Mouse (Mus musculus) adrenal gland, adult 8-10 months (tissue): Measurements from ENCODE around the gene Kifap3. TPM values are rescaled to one million over a fixed set of nuclear protein-coding genes. Genes with fewer than 3 reads are reported as not detected.

Source experiments
- DNase-seq: peaks from one replicate; pipeline ENCODE4 v3.0.0; 2022
- total RNA-seq, 4 experiments: library from RNA; stranded (reverse); gene quantifications; 2 replicates each; pipeline ENCODE4 v1.2.4; 2022

Gene Kifap3
- total RNA-seq, 4 experiments from 2014 or later: 16.9 to 29.5 (median 24.5) TPM

DNA sequence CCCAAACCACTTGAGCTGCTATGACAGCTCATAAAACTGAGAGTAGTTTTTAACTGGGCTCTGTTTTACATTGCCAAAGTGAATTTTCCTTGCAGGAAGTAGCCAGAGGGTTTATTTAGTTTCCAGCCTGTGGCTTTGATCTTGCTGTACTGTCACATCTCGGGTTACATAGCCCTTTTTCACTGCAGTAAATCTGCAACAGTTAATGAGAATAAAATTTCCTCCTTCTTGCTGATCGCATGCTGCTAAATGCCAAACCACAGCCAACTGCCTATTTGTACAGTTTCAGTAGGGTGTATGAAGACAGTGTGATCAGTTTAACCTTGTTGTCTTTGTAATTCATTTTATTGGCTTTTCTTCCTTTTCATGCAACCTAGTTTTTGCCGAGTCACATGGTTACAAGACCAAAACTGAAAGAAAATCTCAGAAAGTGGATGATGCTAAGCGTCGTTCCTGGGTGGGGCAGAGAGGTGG lies 118.9 kb downstream of the Kifap3 start:
- DNase-seq: no peak

DNA sequence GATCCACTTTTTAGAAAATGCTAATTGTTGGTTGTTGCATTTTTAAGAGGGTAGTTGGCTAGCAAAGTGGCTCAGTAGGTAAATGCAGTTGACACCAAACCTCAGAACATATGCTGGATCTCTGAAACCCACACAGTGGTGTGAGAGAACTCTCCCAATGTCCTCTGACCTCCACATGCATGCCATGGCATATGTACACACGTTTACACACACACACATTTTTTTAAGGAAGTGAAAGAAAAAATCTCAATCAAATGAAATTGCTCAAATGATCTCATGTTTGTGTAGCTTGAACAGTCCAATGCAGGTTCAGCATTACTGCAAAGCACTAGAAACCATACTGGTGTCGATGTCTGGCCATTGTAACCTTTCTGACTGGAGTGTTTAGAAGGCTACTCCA lies 120.2 kb downstream of the Kifap3 start:
- no peak for DNase-seq

DNA sequence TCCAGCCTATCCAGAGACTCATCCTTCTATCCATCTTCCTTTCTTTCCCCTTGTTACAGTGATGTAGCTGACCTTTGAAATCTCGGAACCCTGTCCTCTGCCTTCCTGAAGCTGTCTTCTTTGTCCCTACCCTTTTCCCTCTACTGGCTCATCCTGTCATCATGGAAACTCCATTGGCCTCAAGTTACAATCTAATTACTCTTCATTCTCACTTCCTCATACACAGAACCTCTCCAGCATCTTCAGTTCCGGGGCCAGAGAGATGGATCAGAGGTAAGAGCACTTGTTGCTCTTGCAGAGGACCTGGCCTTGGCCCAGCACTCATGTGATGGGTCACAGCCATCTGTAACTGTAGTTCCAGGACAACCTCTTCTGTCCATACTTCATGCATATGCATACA lies 120.8 kb downstream of the Kifap3 start:
- no peak for DNase-seq

DNA sequence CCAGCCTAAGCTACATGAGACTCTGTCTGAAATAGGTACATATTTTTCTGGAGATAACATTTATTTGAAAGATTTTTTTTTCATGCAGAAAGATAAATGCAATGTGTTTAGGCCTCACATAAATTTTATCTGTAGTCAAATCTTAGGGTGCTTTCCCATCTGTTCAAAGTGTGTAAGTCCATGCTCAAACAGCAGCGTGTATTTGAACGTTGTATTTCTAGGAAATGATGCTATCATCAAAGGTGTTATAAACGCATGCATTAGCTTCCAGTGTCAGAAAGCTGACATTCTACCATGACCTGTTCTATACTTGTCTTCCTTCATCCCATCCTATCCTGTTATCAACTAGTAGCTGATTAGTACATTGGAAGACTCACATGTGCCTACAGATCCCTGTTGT lies 124.0 kb downstream of the Kifap3 start:
- DNase-seq: no peak

DNA sequence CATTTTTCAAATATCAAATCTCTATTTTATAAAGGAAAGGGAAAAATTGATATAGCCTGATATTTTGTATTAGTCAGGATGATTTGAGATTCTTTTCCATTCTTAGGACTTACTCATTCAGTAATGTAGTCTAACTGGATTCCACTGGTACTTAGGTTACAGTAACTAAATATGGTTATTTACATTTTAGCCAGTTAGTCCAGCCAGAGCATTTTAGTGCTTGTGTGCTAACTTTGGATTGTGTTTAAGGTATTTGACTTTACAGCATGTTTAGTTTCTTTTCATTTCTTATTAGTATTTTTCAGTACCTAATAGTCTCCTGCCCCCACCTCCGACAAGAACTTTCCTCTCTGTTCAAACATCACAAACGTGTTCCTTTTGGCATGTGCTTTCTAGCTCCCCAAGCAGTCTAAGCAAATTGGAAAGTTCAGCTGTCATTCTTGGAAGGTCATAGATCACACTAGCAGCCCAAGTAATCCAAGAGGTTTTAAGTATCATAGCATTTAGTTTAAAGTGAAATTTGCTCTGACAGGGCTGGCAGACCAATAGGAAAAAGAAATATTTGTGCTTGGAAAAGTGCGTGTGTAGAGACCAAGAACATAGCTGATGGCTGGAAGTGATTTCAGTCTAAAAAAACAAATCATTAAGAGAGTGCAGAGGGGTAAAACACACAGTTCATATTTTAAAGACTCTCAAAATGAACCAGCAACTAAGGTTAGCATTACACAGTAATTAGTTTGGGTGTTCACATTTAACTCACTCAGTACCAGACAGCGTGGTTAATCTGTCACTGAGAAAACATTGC lies 127.8 kb downstream of the Kifap3 start:
- no peak for DNase-seq

DNA sequence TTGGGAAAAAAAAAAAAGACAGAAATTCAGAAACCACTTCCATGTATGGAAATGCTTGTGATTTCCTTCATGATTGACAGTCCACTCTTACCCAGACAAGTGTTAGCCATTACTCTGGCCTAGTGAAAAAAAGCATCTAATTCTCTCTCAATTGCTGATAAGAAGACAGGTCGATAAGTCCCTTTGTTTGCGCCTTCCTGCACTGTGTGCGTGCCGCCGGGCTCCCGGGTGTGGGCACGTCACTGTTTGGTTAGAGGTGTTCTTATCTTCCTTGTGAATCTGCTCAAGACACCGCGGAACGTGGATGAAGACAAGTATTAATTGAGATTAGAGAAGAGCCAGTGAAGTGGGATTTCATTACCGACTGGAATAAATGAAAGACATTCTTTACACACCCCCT lies 129.0 kb downstream of the Kifap3 start:
- DNase-seq: no peak

DNA sequence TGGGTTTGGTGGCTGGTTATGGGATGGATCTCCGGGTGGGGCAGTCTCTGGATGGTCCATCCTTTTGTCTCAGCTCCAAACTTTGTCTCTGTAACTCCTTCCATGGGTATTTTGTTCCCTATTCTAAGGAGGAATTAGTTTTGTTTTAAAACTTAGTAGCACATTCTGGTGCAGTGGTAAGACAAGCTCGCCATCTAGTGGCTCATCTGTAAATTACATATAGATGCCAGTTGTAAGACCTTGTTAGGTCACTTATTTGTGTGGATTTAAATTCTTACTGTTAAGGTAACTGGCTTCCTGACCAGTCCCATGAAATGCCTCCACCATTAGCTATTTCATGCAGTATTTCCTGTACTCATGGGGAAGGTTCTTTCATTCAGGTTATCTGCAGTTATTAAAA lies 131.0 kb downstream of the Kifap3 start:
- no peak for DNase-seq

DNA sequence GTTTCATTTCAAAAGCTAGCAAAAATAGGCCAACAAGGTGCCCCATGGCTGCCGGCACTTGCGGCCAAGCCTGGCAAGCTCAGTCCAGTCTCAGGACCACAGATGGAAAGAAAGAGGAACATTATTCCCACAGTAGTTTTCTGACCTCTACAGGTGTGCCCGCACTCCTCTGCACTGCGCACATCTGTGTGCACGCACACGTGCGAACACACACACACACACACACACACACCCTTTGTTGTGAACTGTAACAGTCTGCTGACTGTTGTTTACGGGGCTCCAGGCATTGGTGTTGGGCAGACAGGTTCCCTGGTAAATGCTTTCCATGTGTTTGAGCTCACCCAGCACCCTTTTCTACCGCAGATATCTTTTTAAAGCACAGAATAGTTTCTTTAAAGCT lies 131.4 kb downstream of the Kifap3 start:
- no peak for DNase-seq

DNA sequence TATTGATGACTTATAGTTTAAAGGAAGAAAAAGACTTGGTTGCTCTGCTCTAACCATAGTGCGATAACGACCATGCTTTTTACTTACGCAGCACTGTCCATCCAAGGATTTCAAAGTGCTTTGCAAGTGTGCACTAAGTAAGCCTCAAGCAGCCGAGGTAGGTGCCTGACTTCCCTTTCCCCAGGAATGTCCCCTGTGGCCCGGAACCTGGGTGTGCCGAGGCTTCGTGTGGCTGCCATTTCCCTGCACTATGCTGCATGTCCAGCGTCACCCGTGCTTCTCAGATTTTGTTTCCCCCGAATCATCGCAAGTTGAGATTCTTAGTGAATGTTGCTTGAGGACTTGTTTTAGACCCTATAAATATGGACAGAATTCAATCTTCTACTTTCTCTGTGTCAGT lies 132.6 kb downstream of the Kifap3 start:
- no peak for DNase-seq

DNA sequence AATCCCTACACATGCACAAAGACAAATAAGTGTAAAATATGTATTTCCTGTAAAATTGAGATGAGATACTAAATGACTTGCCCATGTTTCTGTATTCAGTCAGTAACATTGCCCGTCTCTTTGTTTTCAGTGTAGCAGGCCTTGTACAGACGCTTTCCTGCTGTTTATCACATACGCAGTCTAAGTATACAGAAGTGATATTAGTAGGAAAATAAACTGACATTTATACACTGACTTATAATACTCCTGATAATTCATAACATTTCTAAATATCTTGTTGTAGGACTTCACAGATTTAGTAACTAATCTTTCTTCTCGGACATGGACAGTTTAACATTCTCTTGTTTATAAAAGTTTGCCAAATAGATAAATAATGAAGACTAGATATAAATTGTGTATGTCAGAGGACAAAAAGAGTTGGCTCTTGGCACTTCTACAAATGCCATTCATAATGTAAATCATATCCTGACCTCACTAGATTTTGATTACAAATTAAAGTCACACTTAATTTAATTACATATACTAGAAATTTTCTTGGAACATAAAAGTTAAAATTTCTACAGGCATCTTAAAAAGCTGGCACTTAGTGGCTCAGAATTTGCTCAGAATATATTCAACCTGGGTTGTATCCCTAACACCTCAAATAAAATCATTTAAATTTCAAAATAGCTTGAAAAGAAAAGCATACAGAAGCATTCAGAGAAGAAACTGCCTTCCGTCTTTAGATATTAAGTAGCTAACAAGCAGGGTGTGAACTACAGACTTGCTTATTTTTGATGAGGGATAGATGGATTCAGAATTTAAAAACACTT lies 138.2 kb downstream of the Kifap3 start:
- DNase-seq: no peak

DNA sequence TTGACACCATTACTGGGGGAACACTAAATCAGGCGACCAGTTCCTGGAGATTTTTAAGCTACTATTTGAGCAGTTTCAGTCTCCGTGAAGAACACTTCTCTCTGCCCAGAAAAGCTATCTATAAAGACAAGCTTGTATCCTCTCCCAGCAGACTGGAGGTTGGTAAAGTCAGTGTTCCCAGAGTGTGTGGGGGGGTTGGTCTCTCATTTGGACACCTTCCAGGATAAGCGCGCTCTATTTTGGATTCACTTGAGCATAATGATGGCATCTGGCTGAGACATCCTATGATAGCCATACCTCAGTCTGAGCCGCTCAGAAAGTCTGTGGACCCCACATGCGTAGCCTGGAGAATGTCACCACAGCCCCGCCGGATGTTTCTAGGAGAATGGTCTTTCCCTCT lies 144.7 kb downstream of the Kifap3 start:
- DNase-seq: no peak

DNA sequence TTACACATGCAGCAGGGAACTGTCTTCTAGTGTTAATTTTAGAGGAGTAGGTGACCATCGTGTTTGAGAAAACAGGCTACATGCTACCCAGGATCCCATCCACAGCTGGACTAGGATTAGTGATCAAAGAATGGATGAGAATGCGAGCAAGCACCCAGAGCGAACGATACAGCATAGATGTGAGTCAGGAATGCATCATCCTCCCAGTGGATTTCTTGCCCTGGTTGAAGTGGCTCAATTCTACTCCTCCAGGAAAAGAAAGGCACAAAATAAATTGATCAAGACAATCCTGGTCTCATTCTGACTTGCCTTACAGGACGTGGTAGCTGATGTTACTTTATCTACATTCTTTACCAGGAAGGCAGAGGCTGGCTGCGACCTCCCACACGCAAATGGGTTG lies 149.5 kb downstream of the Kifap3 start, which contains the start of gene Scyl3:
Gene Scyl3 (plus strand): TSS at position 255 of the 400 bp plus-strand sequence.
- no peak for DNase-seq

DNA sequence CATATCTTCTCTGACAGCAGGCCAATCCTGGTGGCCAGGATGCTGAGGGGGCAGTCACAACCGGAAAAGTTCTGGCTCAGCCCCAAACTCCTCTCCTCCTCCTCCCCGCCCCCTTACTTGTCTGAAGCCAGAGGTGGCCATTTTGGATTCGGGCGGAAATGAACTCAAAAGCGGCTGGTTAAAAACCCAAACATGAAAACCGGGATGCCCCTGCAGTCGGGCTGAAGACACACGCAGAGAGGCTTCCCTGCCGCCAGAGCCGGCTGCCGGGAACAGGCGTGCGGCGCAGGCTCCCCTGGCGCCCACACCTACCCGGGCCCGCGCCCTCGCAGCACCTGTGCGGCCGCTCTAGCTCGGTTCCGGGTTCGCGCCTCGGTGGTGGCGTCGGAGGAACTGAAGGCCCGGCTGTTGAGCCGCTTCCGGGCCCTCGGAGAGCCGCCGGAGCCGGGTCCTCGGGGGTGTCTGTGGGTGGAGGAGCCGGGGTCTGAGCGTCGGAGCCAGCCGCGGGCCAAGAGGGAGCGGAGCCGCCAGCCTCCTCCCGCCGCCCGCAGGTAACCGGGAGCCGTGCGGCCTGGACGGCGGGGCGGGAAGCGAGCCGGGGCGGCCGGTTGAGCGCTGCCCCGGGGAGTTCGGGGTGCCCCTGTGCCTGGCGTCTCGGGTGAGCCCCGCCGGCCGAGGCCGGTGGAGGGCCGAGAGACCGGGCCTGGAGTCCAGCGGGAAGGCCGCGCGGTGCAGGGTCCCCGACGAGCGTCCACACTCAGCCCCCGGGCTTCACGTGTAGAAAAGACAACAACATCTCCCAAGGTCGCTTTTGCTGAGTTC lies 150.5 kb downstream of the Kifap3 start:
- peak; percentile 77 for DNase-seq

DNA sequence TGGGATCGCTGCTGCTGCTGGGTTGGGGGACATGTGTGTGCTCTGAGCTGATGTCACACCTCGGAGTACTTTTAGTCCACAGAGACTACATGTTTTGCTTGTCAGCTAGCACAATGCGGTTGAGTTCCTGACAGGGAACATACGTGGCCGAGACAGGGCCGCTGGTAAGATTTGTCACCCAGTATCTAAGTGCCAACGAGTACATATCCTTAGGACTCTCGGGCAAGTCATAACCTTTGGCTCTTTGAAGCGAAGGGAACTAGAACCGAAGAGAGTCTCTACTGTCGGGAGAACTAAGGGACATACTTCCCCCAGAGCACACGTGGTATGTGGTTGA lies 151.0 kb downstream of the Kifap3 start:
- DNase-seq: no peak

DNA sequence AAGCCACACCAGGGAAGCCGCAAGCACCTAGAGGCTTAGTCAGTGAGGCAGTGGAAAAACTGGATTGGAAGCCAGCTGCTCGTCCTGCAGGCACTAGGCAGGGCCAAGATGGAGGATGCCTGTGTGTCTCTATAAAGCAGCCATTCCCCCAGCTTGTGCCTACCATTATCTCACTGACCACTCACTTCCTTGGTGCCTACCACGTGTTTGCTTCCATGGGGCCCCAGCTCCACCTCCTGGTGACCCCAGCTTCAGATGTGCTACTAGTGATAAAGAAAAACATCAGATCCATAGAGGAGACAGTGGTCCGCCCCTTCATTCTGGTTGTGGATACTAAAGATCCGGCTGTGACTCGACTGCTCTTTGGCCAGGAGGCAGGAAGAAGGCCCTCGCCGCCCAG lies 152.4 kb downstream of the Kifap3 start:
- no peak for DNase-seq

DNA sequence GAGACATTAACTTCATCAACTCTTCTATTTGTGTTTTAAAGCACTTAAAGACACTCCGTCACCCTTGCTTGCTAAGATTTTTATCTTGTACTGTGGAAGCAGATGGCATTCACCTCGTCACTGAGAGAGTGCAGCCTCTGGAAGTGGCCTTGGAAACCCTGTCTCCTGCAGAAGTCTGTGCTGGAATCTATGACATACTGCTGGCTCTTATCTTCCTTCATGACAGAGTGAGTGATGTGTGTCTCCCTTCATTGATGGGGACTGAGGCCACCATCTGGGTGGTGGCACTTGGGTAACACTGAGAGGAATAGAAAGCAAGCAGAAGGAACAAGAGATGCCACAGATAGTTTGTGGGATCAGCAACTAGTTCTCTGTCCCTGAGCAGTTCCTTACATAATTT lies 155.2 kb downstream of the Kifap3 start:
- peak; percentile 35 for DNase-seq

DNA sequence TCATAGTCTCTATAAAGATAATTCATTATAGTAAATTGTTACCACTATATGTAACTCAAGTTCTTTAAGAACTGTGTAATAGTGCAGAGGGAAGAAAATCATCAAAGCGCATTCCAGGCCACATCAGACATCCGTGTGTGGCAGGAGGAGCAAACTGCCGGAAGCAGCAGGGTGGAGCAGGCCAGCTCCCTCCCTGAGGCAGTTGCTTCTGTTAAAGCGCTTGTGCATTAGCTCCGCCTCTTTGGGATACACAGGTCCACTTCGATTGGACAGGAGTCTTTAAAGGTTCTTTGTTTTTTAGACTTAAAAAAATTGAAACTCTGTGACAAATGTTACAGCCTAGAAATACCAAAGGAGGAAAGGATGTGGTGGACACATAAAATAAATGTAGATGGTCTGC lies 162.7 kb downstream of the Kifap3 start:
- no peak for DNase-seq

DNA sequence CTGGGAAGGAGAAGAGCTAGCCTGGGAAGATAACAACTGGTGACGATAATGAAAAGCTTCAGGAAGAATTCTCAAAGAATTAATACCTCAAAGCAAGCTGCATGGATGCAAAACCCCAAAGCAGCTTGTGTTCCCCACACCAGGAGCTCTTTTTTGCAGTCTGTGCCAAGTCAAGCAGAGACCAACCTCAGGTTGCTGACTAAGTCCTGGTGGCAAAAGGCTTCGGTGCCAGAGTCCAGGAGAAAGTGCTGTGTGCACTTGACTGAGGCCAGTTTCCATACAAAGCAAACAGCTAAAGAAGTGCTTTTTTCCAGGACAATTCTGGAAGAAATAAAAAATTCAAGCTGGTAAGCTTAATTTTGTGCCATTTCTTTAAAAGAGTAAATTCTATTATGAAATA lies 174.0 kb downstream of the Kifap3 start:
- no peak for DNase-seq

DNA sequence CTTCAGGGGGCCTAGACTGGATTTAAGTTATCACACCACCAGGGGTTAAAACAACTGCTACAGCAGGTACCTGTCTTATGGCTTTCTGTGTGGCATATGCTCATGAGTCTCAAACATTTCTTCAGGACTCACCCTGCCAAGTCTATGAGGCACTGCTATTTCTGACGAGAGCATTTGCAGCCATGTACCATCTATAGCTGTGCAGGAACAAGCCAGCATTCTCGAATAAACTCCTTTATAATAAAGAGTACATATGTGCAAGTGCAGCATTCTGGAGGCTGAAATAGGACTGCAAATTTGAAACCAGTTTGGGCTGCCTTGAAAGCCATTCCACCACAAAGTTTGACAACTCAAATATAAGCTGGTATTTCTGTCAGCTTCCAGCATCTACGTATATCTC lies 178.7 kb downstream of the Kifap3 start:
- DNase-seq: no peak

DNA sequence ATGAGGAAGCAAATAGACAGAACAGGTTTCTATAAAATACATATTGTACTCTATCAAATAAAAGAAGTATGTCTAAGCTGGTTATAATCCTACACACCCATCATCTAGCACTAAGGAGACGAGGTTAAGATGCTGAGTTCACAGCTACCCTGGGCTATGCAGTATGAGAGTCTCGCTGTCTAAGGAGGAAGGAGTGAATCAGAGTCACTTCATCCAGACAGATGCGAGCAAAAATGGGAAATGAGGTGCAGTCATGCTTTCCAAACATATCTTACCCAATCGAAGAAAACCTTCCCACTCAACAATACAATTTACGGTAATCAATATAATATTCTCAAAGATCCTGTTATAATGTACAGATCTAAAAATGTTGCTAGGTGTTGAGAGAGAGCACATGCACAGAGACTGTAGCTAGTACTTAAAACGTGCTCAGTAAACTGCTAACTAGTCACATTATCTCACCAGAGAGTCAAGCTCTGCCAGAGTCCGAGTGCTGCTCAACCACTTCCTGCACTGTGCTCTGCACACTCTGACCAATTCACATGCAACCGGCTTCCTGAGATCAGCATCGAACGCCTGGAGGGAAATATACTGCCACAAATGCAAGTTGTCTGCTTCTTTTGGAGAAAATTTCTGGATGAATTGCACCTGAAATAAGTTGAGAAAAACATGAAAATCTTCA lies 184.8 kb downstream of the Kifap3 start:
- no peak for DNase-seq
